Mouse (Mus musculus) liver, embryonic 12.5 days (tissue): Measurements from ENCODE around the gene Cdkn1b. TPM values are rescaled to one million over a fixed set of nuclear protein-coding genes. Genes with fewer than 3 reads are reported as not detected.

Source experiments
- ATAC-seq: fragments of 200-750 bp; cut with Nextera tagmentation; 2 replicates; pipeline ENCODE4 v1.8.0; 2017; ENCODE audit warnings: moderate number of reproducible peaks, mild to moderate bottlenecking, moderate library complexity
- H3K27ac ChIP-seq: fragments of 300-500 bp; sonication (generic); 2 replicates; pipeline ENCODE4 v1.5.1; 2016; ENCODE audit warnings: mild to moderate bottlenecking
- H3K27me3 ChIP-seq: fragments of 300-500 bp; sonication (generic); replicated peaks from 2 replicates; pipeline ENCODE4 v1.6.1; 2016; ENCODE audit warnings: mild to moderate bottlenecking, moderate library complexity
- H3K36me3 ChIP-seq: fragments of 300-500 bp; sonication (generic); 2 replicates; pipeline ENCODE4 v1.6.1; 2016; ENCODE audit warnings: mild to moderate bottlenecking, moderate library complexity
- H3K4me1 ChIP-seq: fragments of 300-500 bp; sonication (generic); 2 replicates; pipeline ENCODE4 v1.6.1; 2016
- H3K4me2 ChIP-seq: fragments of 300-500 bp; sonication (generic); 2 replicates; pipeline ENCODE4 v1.6.1; 2016; ENCODE audit warnings: mild to moderate bottlenecking, moderate library complexity
- H3K4me3 ChIP-seq: fragments of 300-500 bp; sonication (generic); 2 replicates; pipeline ENCODE4 v1.5.1; 2016; ENCODE audit warnings: mild to moderate bottlenecking, moderate library complexity
- H3K9ac ChIP-seq: fragments of 300-500 bp; sonication (generic); 2 replicates; pipeline ENCODE4 v1.6.1; 2016; ENCODE audit warnings: mild to moderate bottlenecking, moderate library complexity
- H3K9me3 ChIP-seq: fragments of 300-500 bp; sonication (generic); replicated peaks from 2 replicates; pipeline ENCODE4 v1.6.1; 2016; ENCODE audit warnings: mild to moderate bottlenecking, moderate library complexity
- WGBS: fragments of 180-500 bp; shearing (Covaris S2); methylation state at CpG from one replicate; pipeline ENCODE4 v1.1.7; 2016; ENCODE audit not compliant: insufficient replicate concordance; 5-methylcytosine and 5-hydroxymethylcytosine counted together
- polyA plus RNA-seq: library from polyadenylated mRNA; unstranded; fragments of >200 nt; fragmentation: Nextera tagmentation; extraction: Ambion mirVana; gene quantifications from 2 replicates; pipeline ENCODE4 v1.2.1, GENCODE M21; 2016

Gene Cdkn1b
- 9.5 and 9.9 TPM in 2 replicates for polyA plus RNA-seq

GRCm38 (mm10) chr6:134920190-134921013 lies at the start of gene Cdkn1b:
Cdkn1b (plus strand) TSS chr6:134920401.
- Histone ChIP-seq H3K4me1 (peaks cover 66% of the 10 kb centered on the region), H3K36me3 (peaks cover 25% of the 10 kb centered on the region), H3K4me3 (peak within 1 kb of the TSS; percentile 92), H3K27ac (peak within 1 kb of the TSS; percentile 98), H3K4me2 (peak within 1 kb of the TSS; percentile 100), H3K9me3 (no peaks in the 10 kb centered on the region), H3K27me3 (peaks cover 2% of the 10 kb centered on the region), H3K9ac (peak within 1 kb of the TSS; percentile 94)
- under 1% methylated on average over 70 of the region's 77 CpGs for WGBS
- ATAC-seq, result peak; percentile 93

- WGBS, result 48% methylated on average over 4 of the region's 4 CpGs
- peaks cover 24% of the 10 kb centered on the region for H3K36me3 ChIP-seq
- peak overlapping the region; percentile 80 for H3K27ac ChIP-seq
- H3K9ac ChIP-seq, result no peak overlapping the region
- no peak overlapping the region for H3K4me3 ChIP-seq
- peaks cover 27% of the 10 kb centered on the region for H3K4me1 ChIP-seq
- no peaks in the 10 kb centered on the region for H3K27me3 ChIP-seq
- peak overlapping the region; percentile 31; the same call in 1 of the 2 replicates for H3K4me2 ChIP-seq
- peak; percentile 76 for ATAC-seq
- no peaks in the 10 kb centered on the region for H3K9me3 ChIP-seq
Measured at GRCm38 (mm10) chr6:134870887-134871286, 49.3 kb upstream of the Cdkn1b start.

- no peaks in the 10 kb centered on the region for H3K9me3 ChIP-seq
- H3K27me3 ChIP-seq, result no peaks in the 10 kb centered on the region
- peaks cover 24% of the 10 kb centered on the region for H3K36me3 ChIP-seq
- no peak overlapping the region for H3K27ac ChIP-seq
- no peak overlapping the region for H3K4me2 ChIP-seq
- ATAC-seq, result no peak
- H3K4me3 ChIP-seq, result no peak overlapping the region
- 76% methylated on average over 2 of the region's 2 CpGs for WGBS
- no peak overlapping the region for H3K9ac ChIP-seq
- peaks cover 23% of the 10 kb centered on the region for H3K4me1 ChIP-seq
Measured at GRCm38 (mm10) chr6:134872236-134872635, 48.0 kb upstream of the Cdkn1b start.

- Histone ChIP-seq H3K4me1 (peaks cover 23% of the 10 kb centered on the region), H3K27me3 (no peaks in the 10 kb centered on the region), H3K36me3 (peaks cover 19% of the 10 kb centered on the region), H3K4me2 (no peak overlapping the region), H3K9me3 (no peaks in the 10 kb centered on the region), H3K4me3 (no peak overlapping the region), H3K27ac (no peak overlapping the region), H3K9ac (no peak overlapping the region)
- 66% methylated on average over 2 of the region's 2 CpGs for WGBS
- ATAC-seq, result no peak
Measured at GRCm38 (mm10) chr6:134873018-134873417, 47.2 kb upstream of the Cdkn1b start.

- Histone ChIP-seq H3K36me3 (0 out of 2 replicates have a peak, but pooled peaks cover 1% of the 10 kb centered on the region), H3K9me3 (no peaks in the 10 kb centered on the region), H3K27me3 (no peaks in the 10 kb centered on the region), H3K4me3 (no peak overlapping the region), H3K9ac (no peak overlapping the region), H3K4me2 (no peak overlapping the region), H3K27ac (no peak overlapping the region), H3K4me1 (peaks cover 6% of the 10 kb centered on the region)
- ATAC-seq, result peak; percentile 35; the same call in 1 of the 2 replicates
- 45% methylated on average over 6 of the region's 6 CpGs for WGBS
Measured at GRCm38 (mm10) chr6:134876795-134877194, 43.4 kb upstream of the Cdkn1b start.

- no peak for ATAC-seq
- H3K27me3 ChIP-seq, result no peaks in the 10 kb centered on the region
- H3K36me3 ChIP-seq, result 0 out of 2 replicates have a peak, but pooled peaks cover 5% of the 10 kb centered on the region
- H3K4me3 ChIP-seq, result no peak overlapping the region
- no peak overlapping the region for H3K4me2 ChIP-seq
- WGBS, result 77% methylated on average over 4 of the region's 4 CpGs
- no peak overlapping the region for H3K27ac ChIP-seq
- peaks cover 6% of the 10 kb centered on the region for H3K4me1 ChIP-seq
- H3K9me3 ChIP-seq, result no peaks in the 10 kb centered on the region
- H3K9ac ChIP-seq, result no peak overlapping the region
Measured at GRCm38 (mm10) chr6:134877276-134877675, 42.9 kb upstream of the Cdkn1b start.

- ATAC-seq, result no peak
- no peak overlapping the region for H3K9ac ChIP-seq
- H3K4me3 ChIP-seq, result no peak overlapping the region
- no peaks in the 10 kb centered on the region for H3K9me3 ChIP-seq
- H3K36me3 ChIP-seq, result 0 out of 2 replicates have a peak, but pooled peaks cover 5% of the 10 kb centered on the region
- no peak overlapping the region for H3K4me2 ChIP-seq
- peaks cover 6% of the 10 kb centered on the region for H3K4me1 ChIP-seq
- no peak overlapping the region for H3K27ac ChIP-seq
- 44% methylated on average over 1 of the region's 1 CpGs for WGBS
- H3K27me3 ChIP-seq, result no peaks in the 10 kb centered on the region
Measured at GRCm38 (mm10) chr6:134877892-134878291, 42.3 kb upstream of the Cdkn1b start.

GRCm38 (mm10) chr6:134879556-134879955 lies 40.6 kb upstream of the Cdkn1b start:
- H3K36me3 ChIP-seq, result 0 out of 2 replicates have a peak, but pooled peaks cover 5% of the 10 kb centered on the region
- no peak overlapping the region for H3K9ac ChIP-seq
- H3K4me2 ChIP-seq, result no peak overlapping the region
- 38% methylated on average over 5 of the region's 5 CpGs for WGBS
- no peak for ATAC-seq
- H3K9me3 ChIP-seq, result no peaks in the 10 kb centered on the region
- no peak overlapping the region for H3K27ac ChIP-seq
- no peaks in the 10 kb centered on the region for H3K27me3 ChIP-seq
- no peak overlapping the region for H3K4me3 ChIP-seq
- H3K4me1 ChIP-seq, result peaks cover 6% of the 10 kb centered on the region

- H3K9ac ChIP-seq, result no peak overlapping the region
- H3K27ac ChIP-seq, result no peak overlapping the region
- H3K4me1 ChIP-seq, result peaks cover 6% of the 10 kb centered on the region
- no peak overlapping the region for H3K4me3 ChIP-seq
- H3K4me2 ChIP-seq, result no peak overlapping the region
- no peaks in the 10 kb centered on the region for H3K27me3 ChIP-seq
- ATAC-seq, result no peak
- WGBS, result 53% methylated on average over 2 of the region's 2 CpGs
- H3K36me3 ChIP-seq, result 0 out of 2 replicates have a peak, but pooled peaks cover 5% of the 10 kb centered on the region
- no peaks in the 10 kb centered on the region for H3K9me3 ChIP-seq
Measured at GRCm38 (mm10) chr6:134880046-134880445, 40.2 kb upstream of the Cdkn1b start.

GRCm38 (mm10) chr6:134883661-134884060 lies 36.5 kb upstream of the Cdkn1b start:
- ATAC-seq, result no peak

GRCm38 (mm10) chr6:134885515-134885914 lies 34.7 kb upstream of the Cdkn1b start:
- 76% methylated on average over 2 of the region's 2 CpGs for WGBS
- no peak for ATAC-seq

More at GRCm38 (mm10) chr6:134883661-134884060, 36.5 kb upstream of the Cdkn1b start:
- Histone ChIP-seq H3K4me2 (no peak overlapping the region), H3K27ac (no peak overlapping the region), H3K4me1 (peaks cover 9% of the 10 kb centered on the region), H3K9ac (no peak overlapping the region), H3K9me3 (no peaks in the 10 kb centered on the region), H3K4me3 (no peak overlapping the region), H3K36me3 (0 out of 2 replicates have a peak, but pooled peaks cover 5% of the 10 kb centered on the region), H3K27me3 (peaks cover 18% of the 10 kb centered on the region)
- 62% methylated on average over 4 of the region's 4 CpGs for WGBS

GRCm38 (mm10) chr6:134886475-134886874 lies 33.7 kb upstream of the Cdkn1b start:
- Histone ChIP-seq H3K4me3 (no peak overlapping the region), H3K36me3 (0 out of 2 replicates have a peak, but pooled peaks cover 5% of the 10 kb centered on the region), H3K4me2 (no peak overlapping the region), H3K4me1 (peaks cover 10% of the 10 kb centered on the region), H3K27me3 (peaks cover 21% of the 10 kb centered on the region), H3K9me3 (no peaks in the 10 kb centered on the region), H3K9ac (no peak overlapping the region), H3K27ac (no peak overlapping the region)
- WGBS, result 79% methylated on average over 8 of the region's 8 CpGs
- no peak for ATAC-seq

More at GRCm38 (mm10) chr6:134885515-134885914, 34.7 kb upstream of the Cdkn1b start:
- H3K4me3 ChIP-seq, result no peak overlapping the region
- H3K36me3 ChIP-seq, result 0 out of 2 replicates have a peak, but pooled peaks cover 5% of the 10 kb centered on the region
- peaks cover 10% of the 10 kb centered on the region for H3K4me1 ChIP-seq
- no peak overlapping the region for H3K9ac ChIP-seq
- H3K4me2 ChIP-seq, result no peak overlapping the region
- peaks cover 21% of the 10 kb centered on the region for H3K27me3 ChIP-seq
- H3K9me3 ChIP-seq, result no peaks in the 10 kb centered on the region
- H3K27ac ChIP-seq, result no peak overlapping the region
